Mouse (Mus musculus) small intestine, adult 2 months (tissue): ENCODE data around the gene Snrnp200.

Source experiments
- CTCF ChIP-seq: fragments of 200-500 bp; IDR thresholded peaks from 2 replicates; pipeline ENCODE4 v1.5.1; 2012; ENCODE audit warnings: low read depth, mild to moderate bottlenecking, control low read depth, inconsistent platforms, low read length, moderate library complexity, mixed read lengths; ENCODE audit not compliant: insufficient replicate concordance, insufficient read length; ENCODE audit errors: extremely low read depth
- POLR2A ChIP-seq: fragments of 200-500 bp; IDR thresholded peaks from 2 replicates; pipeline ENCODE4 v1.6.1; 2012; ENCODE audit warnings: low read depth, mild to moderate bottlenecking, control low read depth, inconsistent platforms, low read length, moderate library complexity

GRCm38 (mm10) chr2:127259340-127259739, 51.2 kb downstream of the Snrnp200 start:
- TF ChIP-seq CTCF (no peak), POLR2A (no peak)
